Mouse (Mus musculus) gastrocnemius, postnatal 14 days (tissue): ENCODE measurements at regions not wholly inside any gene's neighbourhood (a gene's known extent, or its start where the extent isn't known, plus 50 kb on each side); places are given as distances from the start of the nearest gene placed in this dataset.

Experiments used
- DNase-seq: peaks from one replicate; pipeline ENCODE4 v3.0.0; 2021; ENCODE audit warnings: mixed read lengths
- intact Hi-C: fragments of 180-260 bp; cut with DNase I; formaldehyde crosslinking; loops from one replicate; pipeline ENCODE4 v1.15.1; 2025; ENCODE audit warnings: low total_unique reads

- no peak for DNase-seq
- intact Hi-C loops = no loop called here
Observed at GRCm38 (mm10) chr12:90946528-90946918, 208.3 kb upstream of the Dio2 start.

- DNase-seq = no peak
- intact Hi-C loops = no loop called here
Observed at GRCm38 (mm10) chr12:90945743-90946527, 207.7 kb upstream of the Dio2 start.

GRCm38 (mm10) chr12:90932684-90933083, 194.4 kb upstream of the Dio2 start:
- intact Hi-C loops = no loop called here
- no peak for DNase-seq

DNA sequence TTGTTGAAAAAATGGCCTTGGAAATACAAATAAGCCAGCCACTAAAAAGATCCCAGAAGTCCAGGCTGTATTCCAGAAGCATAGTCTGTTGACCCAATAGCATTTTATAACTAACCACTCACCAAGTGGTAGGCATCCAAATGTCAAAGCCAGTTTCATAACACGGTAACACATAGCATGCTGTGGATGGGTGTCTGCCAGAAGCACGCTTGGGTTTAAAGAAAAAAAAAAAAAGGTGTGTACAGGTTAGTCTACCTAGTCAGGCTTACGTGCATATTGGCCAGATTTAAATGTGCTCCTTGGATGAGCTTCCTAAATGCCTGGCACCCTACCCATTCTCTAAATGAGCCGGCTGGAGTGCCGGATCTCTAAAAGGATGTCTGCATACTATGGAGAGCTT, 194.0 kb upstream of the Dio2 start:
- DNase-seq = no peak
- intact Hi-C loops = no loop called here

DNA sequence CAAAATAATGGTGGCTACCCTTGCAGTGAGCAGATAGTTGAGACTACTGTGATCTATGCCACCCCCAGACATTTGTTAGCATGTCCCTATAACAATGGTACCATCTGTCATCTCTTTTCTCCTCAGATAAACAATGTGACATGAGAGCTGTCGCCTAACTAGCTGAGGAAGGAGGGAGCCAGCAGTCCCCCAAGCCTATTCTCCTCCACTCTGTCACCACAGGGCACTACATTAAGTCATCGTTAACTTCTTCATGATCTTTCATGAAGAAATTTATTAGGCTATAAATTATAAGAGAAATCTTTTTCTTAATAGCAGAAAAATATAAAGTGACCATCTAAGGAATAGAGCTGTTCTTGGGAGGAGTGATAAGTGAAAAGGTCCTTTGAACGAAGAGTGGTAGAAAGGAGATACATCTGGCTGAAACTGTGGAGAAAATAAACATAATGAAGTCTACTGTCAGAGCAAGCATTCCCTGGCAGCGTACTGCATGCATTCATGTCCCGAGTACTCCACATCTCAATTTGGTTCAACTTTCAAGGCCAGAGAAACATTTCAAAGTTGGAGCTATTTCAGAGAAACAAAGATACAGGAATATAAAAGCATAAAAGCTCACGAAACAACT, 192.0 kb upstream of the Dio2 start:
- DNase-seq = no peak
- intact Hi-C loops = no loop called here

DNA sequence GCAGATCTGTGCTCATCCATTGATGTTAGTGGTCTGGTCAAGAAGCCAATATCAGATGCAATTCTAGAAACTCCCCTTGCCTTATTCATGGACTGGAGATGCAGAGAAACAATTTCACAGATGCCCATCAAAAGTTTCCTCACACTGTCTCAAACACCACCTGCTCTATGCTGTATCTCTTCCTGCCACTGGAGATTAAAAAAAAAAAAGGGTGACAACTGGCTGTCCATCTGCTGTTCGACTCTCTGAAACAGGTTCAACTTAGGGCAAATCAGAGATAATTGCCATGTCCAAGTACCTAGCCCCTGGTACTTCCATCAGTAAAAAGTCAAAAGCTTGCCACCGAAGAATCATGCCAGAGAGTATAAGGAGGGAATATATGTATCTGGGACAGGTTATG, 185.4 kb upstream of the Dio2 start:
- intact Hi-C loops = no loop called here
- DNase-seq = no peak

DNA sequence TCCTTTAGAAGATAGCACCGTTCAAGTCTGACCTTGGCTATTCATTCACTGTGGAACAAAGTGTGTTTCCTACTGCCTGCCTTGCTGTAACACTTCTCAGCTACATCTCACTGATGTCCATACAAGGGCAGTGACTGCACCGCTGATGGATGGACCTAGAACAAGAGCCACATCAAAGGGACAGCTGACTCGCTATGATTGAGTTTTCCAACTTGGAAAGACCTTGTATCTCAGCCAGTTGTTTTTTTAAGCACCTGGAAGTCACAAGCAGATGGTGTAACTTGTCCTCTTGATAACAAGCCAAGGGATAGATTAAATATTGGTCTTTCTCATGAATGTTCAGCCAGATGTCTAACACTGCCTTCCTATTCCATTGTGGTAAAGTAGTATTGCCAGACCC, 184.9 kb upstream of the Dio2 start:
- intact Hi-C loops = no loop called here
- DNase-seq = no peak

DNA sequence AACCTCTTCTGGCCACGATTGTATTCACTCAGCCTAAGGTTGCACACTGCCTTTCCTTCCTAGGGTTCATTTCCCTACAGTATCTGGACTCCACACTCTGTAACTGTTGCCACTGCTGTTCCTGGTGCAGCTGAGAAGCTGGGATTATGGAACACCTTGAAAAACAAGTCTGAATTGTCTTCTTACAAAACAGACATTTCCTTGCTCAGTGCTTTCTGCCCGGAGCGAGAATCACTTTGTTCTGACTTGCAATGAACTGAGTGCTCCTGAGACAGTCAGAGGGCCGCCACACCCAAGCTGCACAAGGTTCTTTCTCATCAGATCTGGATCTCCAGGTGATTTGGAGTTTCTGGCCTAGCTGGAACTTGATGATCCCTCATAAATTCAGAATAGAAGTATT, 183.0 kb upstream of the Dio2 start:
- intact Hi-C loops = no loop called here
- no peak for DNase-seq

- DNase-seq = peak; percentile 19
- intact Hi-C loops = no loop called here
Observed at GRCm38 (mm10) chr12:90915929-90916713, 177.9 kb upstream of the Dio2 start.

- intact Hi-C loops = no loop called here
- no peak for DNase-seq
Observed at GRCm38 (mm10) chr12:90903991-90904390, 165.8 kb upstream of the Dio2 start.

- no peak for DNase-seq
- intact Hi-C loops = no loop called here
Observed at GRCm38 (mm10) chr12:90893655-90894370, 155.6 kb upstream of the Dio2 start.

DNA sequence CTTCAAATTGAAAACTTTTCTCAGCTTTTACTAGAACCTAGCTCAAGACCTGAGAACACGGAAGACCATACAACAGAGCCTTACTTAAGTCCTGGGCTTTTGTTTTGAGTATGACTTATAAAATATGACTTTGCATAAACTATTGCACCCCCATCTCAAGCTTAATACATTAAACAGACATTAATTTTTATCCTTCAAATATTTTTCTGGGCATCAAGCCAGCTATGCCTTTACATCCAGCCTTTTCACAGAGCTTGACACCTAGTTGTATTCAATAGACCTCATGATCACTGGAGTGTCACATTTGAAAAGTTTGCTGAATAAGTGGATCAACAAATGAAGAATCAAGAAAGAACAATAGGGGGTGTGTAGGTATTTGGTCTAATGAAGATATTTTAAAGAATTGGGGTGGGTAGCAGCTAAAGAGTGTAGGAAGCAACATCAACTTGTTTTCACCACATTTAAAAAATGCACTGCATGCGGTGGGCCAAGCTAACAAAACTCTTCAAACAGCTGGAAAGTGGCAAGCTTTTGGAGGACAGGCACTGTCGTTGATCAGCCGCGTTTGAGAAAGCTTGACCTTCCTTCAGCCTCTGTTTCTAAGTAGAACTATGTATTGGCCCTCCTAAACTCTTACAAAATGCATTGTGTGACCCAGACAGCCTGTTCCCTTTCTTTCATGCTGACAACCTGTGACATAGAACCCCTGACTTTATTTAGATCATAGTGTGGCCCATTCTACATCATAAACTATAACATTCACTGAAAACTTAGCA, 138.2 kb upstream of the Dio2 start:
- intact Hi-C loops = no loop called here
- no peak for DNase-seq

DNA sequence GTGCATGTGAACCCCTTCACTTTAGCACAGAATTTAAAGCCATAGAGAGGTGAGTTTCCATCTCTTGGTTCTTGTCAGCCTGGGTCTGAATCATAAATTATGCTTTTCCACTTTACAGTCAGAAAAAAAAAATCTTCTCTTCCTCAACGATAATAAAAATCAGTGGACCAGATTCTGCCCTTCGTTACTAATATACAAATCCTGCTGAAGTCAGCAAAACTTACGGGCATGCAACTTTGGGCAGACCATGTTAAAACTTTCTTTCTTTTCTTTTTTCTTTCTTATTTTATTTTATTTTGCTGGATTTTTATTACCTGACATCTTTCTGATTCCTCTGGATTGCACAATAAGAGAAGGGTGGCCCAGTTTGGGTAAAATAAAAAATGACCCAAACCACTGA, 136.6 kb upstream of the Dio2 start:
- DNase-seq = no peak
- intact Hi-C loops = no loop called here

- intact Hi-C loops = no loop called here
Observed at GRCm38 (mm10) chr12:90873959-90874358, 135.7 kb upstream of the Dio2 start.

GRCm38 (mm10) chr12:90866597-90866996, 128.4 kb upstream of the Dio2 start:
- intact Hi-C loops = no loop called here
- no peak for DNase-seq

More at GRCm38 (mm10) chr12:90873959-90874358, 135.7 kb upstream of the Dio2 start:
- no peak for DNase-seq

GRCm38 (mm10) chr12:90862632-90863031, 124.4 kb upstream of the Dio2 start:
- no peak for DNase-seq
- intact Hi-C loops = no loop called here

GRCm38 (mm10) chr12:90857746-90858145, 119.5 kb upstream of the Dio2 start:
- intact Hi-C loops = no loop called here
- peak; percentile 8 for DNase-seq

DNA sequence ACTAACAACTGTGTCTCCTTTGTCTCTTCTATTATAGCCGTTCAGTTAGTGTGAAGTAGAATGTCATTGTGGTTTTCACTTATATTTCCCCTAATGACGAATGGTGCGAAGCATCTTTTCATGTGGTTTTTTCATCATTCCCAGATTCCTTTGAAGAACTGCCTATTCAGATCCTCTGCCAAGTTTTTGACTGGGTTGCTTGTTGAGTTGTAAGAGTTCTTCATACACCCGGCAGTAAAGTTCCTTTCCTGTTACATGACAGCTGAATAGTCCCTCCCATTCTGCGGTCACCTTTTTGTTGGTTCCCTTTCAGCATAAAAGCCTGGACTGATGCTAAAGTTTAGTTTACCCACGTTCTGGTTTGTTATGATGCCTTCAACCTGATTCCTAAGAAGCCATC, 72.4 kb upstream of the Dio2 start:
- DNase-seq = no peak
- intact Hi-C loops = no loop called here

- DNase-seq = no peak
- intact Hi-C loops = no loop called here
Observed at GRCm38 (mm10) chr12:90790562-90790961, 52.3 kb upstream of the Dio2 start.
